Mouse (Mus musculus) erythroblast, embryonic 14.5 days (primary cell): Measurements from ENCODE around the gene Klhl32.

Source experiments
- GATA1 ChIP-seq: IDR thresholded peaks from 2 replicates; pipeline ENCODE4 v1.6.1; 2012; ENCODE audit warnings: low read length, inconsistent platforms, mixed read lengths
- TAL1 ChIP-seq: IDR thresholded peaks from 3 replicates; pipeline ENCODE4 v1.6.1; 2012; ENCODE audit warnings: low read length, inconsistent platforms, mixed read lengths

DNA sequence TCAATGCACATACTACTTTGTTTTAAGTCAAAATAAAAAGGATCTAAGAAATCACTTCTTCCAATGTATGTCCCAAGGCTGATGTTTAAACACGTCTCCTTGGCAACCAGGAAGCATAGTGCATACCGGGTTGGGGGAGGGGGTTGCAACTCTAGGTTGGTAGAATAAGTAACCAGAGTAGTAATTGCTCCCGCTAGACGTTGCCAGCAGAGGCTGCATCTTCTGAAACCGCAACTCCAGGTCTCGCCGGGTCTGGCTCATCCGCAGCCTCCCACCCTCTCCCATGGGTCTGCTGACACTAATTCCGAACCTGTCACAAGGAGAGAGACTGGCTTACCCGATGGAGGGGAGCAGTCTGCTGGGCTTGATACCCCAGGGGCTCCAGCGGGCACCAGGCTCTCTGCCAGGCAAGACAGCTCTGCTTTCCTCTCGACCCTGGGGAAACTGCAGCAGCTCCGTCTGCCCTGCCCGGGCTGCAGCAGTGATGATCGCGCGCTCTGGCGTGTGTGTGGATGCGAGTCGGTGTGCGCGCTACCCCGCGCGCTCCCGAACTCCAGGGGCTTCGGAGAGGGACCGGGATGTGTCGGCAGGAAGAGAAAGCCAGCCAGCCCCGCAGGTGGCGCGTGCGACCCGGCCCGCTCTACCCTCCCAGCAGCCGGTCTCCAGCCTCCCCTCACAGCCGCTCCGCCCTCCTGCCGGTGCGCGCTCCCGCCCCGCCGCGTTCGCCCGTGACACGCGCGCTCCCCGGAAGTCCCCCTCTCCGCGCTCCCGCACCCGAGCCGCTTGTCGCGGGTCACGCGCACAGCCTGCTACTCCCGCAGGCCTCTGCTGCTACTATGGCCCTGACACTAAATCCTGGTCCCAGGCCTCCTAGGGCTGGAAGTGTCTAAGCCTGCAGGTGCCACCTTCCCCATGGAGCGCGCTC is at the start of gene Klhl32:
- TF ChIP-seq TAL1 (no peak), GATA1 (no peak)
